Mouse (Mus musculus) kidney, adult 2 months (tissue): ENCODE data around the gene Nrxn3.

Source experiments
- CTCF ChIP-seq: fragments of 200-500 bp; conservative IDR thresholded peaks from 2 replicates; pipeline ENCODE4 v1.5.1; 2011; ENCODE audit warnings: low read depth, mild to moderate bottlenecking, control low read depth, low read length, moderate library complexity, mixed read lengths; ENCODE audit not compliant: insufficient read depth, insufficient read length
- POLR2A ChIP-seq: fragments of 200-500 bp; IDR thresholded peaks from one replicate; pipeline ENCODE4 v1.6.1; 2011; ENCODE audit warnings: low read depth, low read length, control low read depth

DNA sequence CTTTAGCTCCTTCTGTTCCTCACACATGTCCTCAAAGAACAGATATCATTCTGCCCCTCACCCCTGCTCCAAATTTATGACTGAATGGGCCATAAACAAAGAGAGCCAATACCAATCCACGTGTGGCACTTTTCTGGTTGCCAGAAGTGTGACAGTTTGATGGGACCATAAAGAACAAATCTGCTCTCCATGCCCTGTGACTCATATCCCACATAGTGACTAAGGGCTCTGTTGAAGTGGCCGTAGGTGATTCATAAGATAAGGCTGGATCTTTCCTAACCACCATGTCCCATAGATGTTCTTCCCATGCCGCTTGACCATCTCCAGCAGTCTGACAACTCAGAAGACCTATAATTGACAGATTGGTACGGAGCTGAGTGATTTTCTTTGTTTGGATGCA is 869.8 kb downstream of the Nrxn3 start:
- no peak for TF ChIP-seq CTCF
- no peak for TF ChIP-seq POLR2A
